Mouse (Mus musculus) myocyte (in vitro differentiated cells): ENCODE results near the gene Slc25a38. TPM values are rescaled to one million over a fixed set of nuclear protein-coding genes. Genes with fewer than 3 reads are reported as not detected.

ENCODE experiments used
- H3K27me3 ChIP-seq: one replicate; pipeline ENCODE4 v1.6.1; 2011; ENCODE audit not compliant: control insufficient read depth, insufficient read depth, insufficient read length
- H3K36me3 ChIP-seq: one replicate; pipeline ENCODE4 v1.6.1; 2011; ENCODE audit not compliant: control insufficient read depth, insufficient read depth
- H3K4me2 ChIP-seq: one replicate; pipeline ENCODE4 v1.6.1; 2011; ENCODE audit warnings: low read depth, control low read depth
- H3K4me3 ChIP-seq: one replicate; pipeline ENCODE4 v1.5.1; 2011; ENCODE audit warnings: mild to moderate bottlenecking, control low read depth, moderate library complexity
- H3K79me2 ChIP-seq: one replicate; pipeline ENCODE4 v1.6.1; 2011; ENCODE audit not compliant: control insufficient read depth, insufficient read depth
- H3ac ChIP-seq: one replicate; pipeline ENCODE4 v1.6.1; 2011; ENCODE audit not compliant: control insufficient read depth, insufficient read length
- CEBPB ChIP-seq: IDR thresholded peaks from 2 replicates; pipeline ENCODE4 v1.6.1; 2011; ENCODE audit warnings: mild to moderate bottlenecking, moderate library complexity; ENCODE audit not compliant: poor library complexity, insufficient read depth, severe bottlenecking
- E2F4 ChIP-seq: IDR thresholded peaks from one replicate; pipeline ENCODE4 v1.6.1; 2011; ENCODE audit warnings: mild to moderate bottlenecking, control low read depth, moderate library complexity; ENCODE audit not compliant: insufficient read depth
- MAX ChIP-seq: IDR thresholded peaks from one replicate; pipeline ENCODE4 v1.6.1; 2011; ENCODE audit warnings: low read depth, mild to moderate bottlenecking, control low read depth
- MYOD1 ChIP-seq, 3 experiments: IDR thresholded peaks; one replicate each; pipeline ENCODE4 v1.6.1; 2011; ENCODE audit warnings: control low read depth in 2 of 3, low read depth in 2 of 3, mild to moderate bottlenecking in 2 of 3, moderate library complexity in 1 of 3; ENCODE audit not compliant: insufficient read length in 2 of 3, control insufficient read depth in 1 of 3
- MYOG ChIP-seq, 3 experiments: IDR thresholded peaks; one replicate each; pipeline ENCODE4 v1.6.1; 2011; ENCODE audit warnings: control low read depth in 2 of 3, low read depth in 2 of 3, mild to moderate bottlenecking in 2 of 3; ENCODE audit not compliant: insufficient read length in 2 of 3, control insufficient read depth in 1 of 3, insufficient read depth in 1 of 3
- POLR2A ChIP-seq: IDR thresholded peaks from one replicate; pipeline ENCODE4 v1.6.1; 2011; ENCODE audit warnings: low read depth, mild to moderate bottlenecking, control low read depth, moderate library complexity; ENCODE audit not compliant: insufficient read length
- POLR2AphosphoS2 ChIP-seq: IDR thresholded peaks from one replicate; pipeline ENCODE4 v1.6.1; 2011; ENCODE audit warnings: low read depth, control low read depth; ENCODE audit not compliant: insufficient read length
- REST ChIP-seq: IDR thresholded peaks from one replicate; pipeline ENCODE4 v1.6.1; 2011; ENCODE audit warnings: mild to moderate bottlenecking, control low read depth, moderate library complexity; ENCODE audit not compliant: insufficient read depth, insufficient read length
- SRF ChIP-seq: IDR thresholded peaks from one replicate; pipeline ENCODE4 v1.6.1; 2011; ENCODE audit warnings: low read depth; ENCODE audit not compliant: control insufficient read depth, insufficient read length
- TCF12 ChIP-seq: IDR thresholded peaks from one replicate; pipeline ENCODE4 v1.6.1; 2011; ENCODE audit warnings: mild to moderate bottlenecking, control low read depth; ENCODE audit not compliant: poor library complexity, insufficient read depth, severe bottlenecking
- TCF3 ChIP-seq: IDR thresholded peaks from one replicate; pipeline ENCODE4 v1.6.1; 2011; ENCODE audit warnings: low read depth, control low read depth; ENCODE audit not compliant: insufficient read length
- USF1 ChIP-seq: IDR thresholded peaks from one replicate; pipeline ENCODE4 v1.6.1; 2011; ENCODE audit warnings: low read depth, mild to moderate bottlenecking, control low read depth, moderate library complexity
- polyA plus RNA-seq: library from polyadenylated mRNA; unstranded; fragments of >200 nt; fragmentation: generic; extraction: Trizol; gene quantifications from one replicate; pipeline ENCODE4 v1.2.1, GENCODE M21; 2012; ENCODE audit warnings: missing spikeins

Gene Slc25a38
- polyA plus RNA-seq, 1 experiment: 12.9 TPM

GRCm38 (mm10) chr9:120144474-120144873 lies 34.3 kb downstream of the Slc25a38 start:
- TF ChIP-seq MYOG (IDR thresholded peaks at IDR 0.05; ENCODE audit: control insufficient read depth in 1 of 3, insufficient read depth in 1 of 3, insufficient read length in 2 of 3, low read depth in 2 of 3) (no peak), CEBPB (no peak), TCF3 (no peak), POLR2A (no peak), E2F4 (no peak), REST (no peak), MYOD1 (IDR thresholded peaks at IDR 0.05; ENCODE audit: control insufficient read depth in 1 of 3, insufficient read length in 2 of 3, low read depth in 2 of 3) (no peak), TCF12 (no peak), MAX (no peak), SRF (no peak), POLR2AphosphoS2 (no peak), USF1 (no peak)
- Histone ChIP-seq H3K4me2 (no peak overlapping the region), H3K27me3 (peaks cover 50% of the 10 kb centered on the region), H3K79me2 (no peaks in the 10 kb centered on the region), H3ac (no peak overlapping the region), H3K4me3 (no peak overlapping the region), H3K36me3 (no peaks in the 10 kb centered on the region)

GRCm38 (mm10) chr9:120149222-120149828 lies 39.2 kb downstream of the Slc25a38 start, which contains the start of gene Mobp:
Gene Mobp (plus strand): TSS chr9:120149707.
- TF ChIP-seq MAX: no peak
- TF ChIP-seq TCF12: no peak
- TF ChIP-seq MYOG (IDR thresholded peaks at IDR 0.05; ENCODE audit: control insufficient read depth in 1 of 3, insufficient read depth in 1 of 3, insufficient read length in 2 of 3, low read depth in 2 of 3): no peak
- TF ChIP-seq TCF3: no peak
- TF ChIP-seq E2F4: no peak
- no peak for TF ChIP-seq REST
- TF ChIP-seq POLR2A: no peak
- no peak for TF ChIP-seq CEBPB
- TF ChIP-seq MYOD1 (IDR thresholded peaks at IDR 0.05; ENCODE audit: control insufficient read depth in 1 of 3, insufficient read length in 2 of 3, low read depth in 2 of 3): no peak
- H3K36me3 ChIP-seq: no peaks in the 10 kb centered on the region
- H3K4me3 ChIP-seq: no peak within 1 kb of the TSS
- no peaks in the 10 kb centered on the region for H3K79me2 ChIP-seq
- H3ac ChIP-seq: no peak within 1 kb of the TSS
- peaks cover 68% of the 10 kb centered on the region for H3K27me3 ChIP-seq
- no peak within 1 kb of the TSS for H3K4me2 ChIP-seq

- H3K27me3 ChIP-seq: peaks cover 77% of the 10 kb centered on the region
These were observed 41.0 kb downstream of the Slc25a38 start for GRCm38 (mm10) chr9:120151152-120151551.

GRCm38 (mm10) chr9:120151906-120152399 lies 41.8 kb downstream of the Slc25a38 start:
- Histone ChIP-seq H3K4me2 (no peak overlapping the region), H3K4me3 (no peak overlapping the region), H3K27me3 (peaks cover 77% of the 10 kb centered on the region), H3K79me2 (no peaks in the 10 kb centered on the region), H3K36me3 (no peaks in the 10 kb centered on the region), H3ac (no peak overlapping the region)
- TF ChIP-seq REST: no peak
- TF ChIP-seq TCF3: no peak
- TF ChIP-seq SRF: no peak
- TF ChIP-seq MAX: no peak
- no peak for TF ChIP-seq USF1
- TF ChIP-seq CEBPB: no peak

More at GRCm38 (mm10) chr9:120151152-120151551, 41.0 kb downstream of the Slc25a38 start:
- H3ac ChIP-seq: no peak overlapping the region
- no peaks in the 10 kb centered on the region for H3K36me3 ChIP-seq
- no peak overlapping the region for H3K4me2 ChIP-seq
- no peaks in the 10 kb centered on the region for H3K79me2 ChIP-seq
- H3K4me3 ChIP-seq: no peak overlapping the region
- TF ChIP-seq USF1: no peak
- no peak for TF ChIP-seq E2F4
- TF ChIP-seq MAX: no peak
- TF ChIP-seq POLR2A: no peak
- TF ChIP-seq MYOD1 (IDR thresholded peaks at IDR 0.05; ENCODE audit: control insufficient read depth in 1 of 3, insufficient read length in 2 of 3, low read depth in 2 of 3): no peak
- TF ChIP-seq POLR2AphosphoS2: no peak
- TF ChIP-seq TCF12: no peak
- no peak for TF ChIP-seq REST
- no peak for TF ChIP-seq TCF3
- TF ChIP-seq CEBPB: no peak
- no peak for TF ChIP-seq SRF
- no peak for TF ChIP-seq MYOG (IDR thresholded peaks at IDR 0.05; ENCODE audit: control insufficient read depth in 1 of 3, insufficient read depth in 1 of 3, insufficient read length in 2 of 3, low read depth in 2 of 3)

- no peak overlapping the region for H3K4me3 ChIP-seq
- no peaks in the 10 kb centered on the region for H3K36me3 ChIP-seq
- peaks cover 34% of the 10 kb centered on the region for H3K27me3 ChIP-seq
- no peaks in the 10 kb centered on the region for H3K79me2 ChIP-seq
- H3K4me2 ChIP-seq: no peak overlapping the region
- no peak for TF ChIP-seq CEBPB
- no peak for TF ChIP-seq MAX
- no peak for TF ChIP-seq E2F4
- no peak for TF ChIP-seq POLR2AphosphoS2
- TF ChIP-seq MYOG (IDR thresholded peaks at IDR 0.05; ENCODE audit: control insufficient read depth in 1 of 3, insufficient read depth in 1 of 3, insufficient read length in 2 of 3, low read depth in 2 of 3): no peak
- TF ChIP-seq USF1: no peak
- TF ChIP-seq TCF3: no peak
- TF ChIP-seq MYOD1 (IDR thresholded peaks at IDR 0.05; ENCODE audit: control insufficient read depth in 1 of 3, insufficient read length in 2 of 3, low read depth in 2 of 3): no peak
- TF ChIP-seq REST: no peak
- TF ChIP-seq TCF12: no peak
- TF ChIP-seq POLR2A: no peak
- no peak for TF ChIP-seq SRF
- H3ac ChIP-seq: no peak overlapping the region
These were observed 47.9 kb downstream of the Slc25a38 start for GRCm38 (mm10) chr9:120158047-120158446.
